Mouse (Mus musculus): ENCODE results near the gene Lhfpl2. TPM values are rescaled to one million over a fixed set of nuclear protein-coding genes. Genes with fewer than 3 reads are reported as not detected.
A peak's percentile ranks its signal among the peaks of the same experiment; 100 is the strongest.

Gene Lhfpl2
- polyA plus RNA-seq, 1 experiment from 2014 or later = 51.5 TPM

DNA sequence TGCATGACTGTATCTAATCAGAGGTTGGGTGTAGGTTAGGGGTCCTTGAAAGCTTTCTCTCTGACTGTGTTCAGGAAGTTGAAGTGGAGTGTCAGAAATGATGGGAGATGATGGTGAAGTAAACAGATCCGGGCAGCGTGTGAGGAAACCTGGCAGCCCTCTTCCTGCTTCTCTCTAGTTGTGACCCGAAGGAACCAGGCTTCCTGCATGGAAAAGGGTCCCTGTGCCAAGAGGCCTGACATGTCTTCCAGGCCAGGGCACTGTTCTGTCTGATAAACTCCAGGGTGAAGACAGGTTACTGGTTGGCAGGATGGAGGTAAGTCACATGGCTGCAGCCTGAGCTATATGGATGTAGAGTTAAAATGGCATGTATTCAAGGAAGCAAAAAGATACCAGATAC, 13.3 kb downstream of the Lhfpl2 start:
- H3K4me3 ChIP-seq (replicated peaks; ENCODE audit: low read depth, low read length) = no peak overlapping the region
- no peaks in the 10 kb centered on the region for H3K27me3 ChIP-seq (ENCODE audit: insufficient read depth, low read length)
- WGBS = 57% methylated on average over 3 of the region's 3 CpGs
- H3K4me1 ChIP-seq (replicated peaks; ENCODE audit: insufficient read depth, low read length) = peaks cover 70% of the 10 kb centered on the region
- no peak for ATAC-seq (replicated peaks; ENCODE audit: low FRiP score, low read depth)
- TF ChIP-seq CTCF (IDR thresholded peaks at IDR 0.05; ENCODE audit: low read depth) = no peak
- H3K36me3 ChIP-seq (ENCODE audit: insufficient read depth, low read length) = no peaks in the 10 kb centered on the region
- no peak for DNase-seq (ENCODE audit: low spot score)
- no peak overlapping the region for H3K4me2 ChIP-seq (ENCODE audit: low read length)
- H3K9me3 ChIP-seq (replicated peaks; ENCODE audit: low read length) = no peaks in the 10 kb centered on the region
- H3K9ac ChIP-seq (ENCODE audit: low read depth, low read length) = no peak overlapping the region
- peak overlapping the region; percentile 82 for H3K27ac ChIP-seq

- TF ChIP-seq CTCF (IDR thresholded peaks at IDR 0.05; ENCODE audit: low read depth) = no peak
- no peak overlapping the region for H3K4me3 ChIP-seq (replicated peaks; ENCODE audit: low read depth, low read length)
- no peaks in the 10 kb centered on the region for H3K9me3 ChIP-seq (replicated peaks; ENCODE audit: low read length)
- no peak overlapping the region for H3K9ac ChIP-seq (ENCODE audit: low read depth, low read length)
- peak overlapping the region; percentile 51 for H3K27ac ChIP-seq
- DNase-seq (ENCODE audit: low spot score) (no peak), ATAC-seq (replicated peaks; ENCODE audit: low FRiP score, low read depth) (no peak)
- WGBS = 19% methylated on average over 9 of the region's 9 CpGs
- H3K36me3 ChIP-seq (ENCODE audit: insufficient read depth, low read length) = no peaks in the 10 kb centered on the region
- H3K4me1 ChIP-seq (replicated peaks; ENCODE audit: insufficient read depth, low read length) = peaks cover 67% of the 10 kb centered on the region
- no peaks in the 10 kb centered on the region for H3K27me3 ChIP-seq (ENCODE audit: insufficient read depth, low read length)
- no peak overlapping the region for H3K4me2 ChIP-seq (ENCODE audit: low read length)
Observed at GRCm38 (mm10) chr13:94073046-94073715, 15.6 kb downstream of the Lhfpl2 start.

- 0 out of 2 replicates have a peak, but pooled peaks cover under 1% of the 10 kb centered on the region for H3K36me3 ChIP-seq (ENCODE audit: insufficient read depth, low read length)
- WGBS = 33% methylated on average over 5 of the region's 5 CpGs
- H3K27me3 ChIP-seq (ENCODE audit: insufficient read depth, low read length) = no peaks in the 10 kb centered on the region
- no peak overlapping the region for H3K9ac ChIP-seq (ENCODE audit: low read depth, low read length)
- ATAC-seq (replicated peaks; ENCODE audit: low FRiP score, low read depth) (no peak), DNase-seq (ENCODE audit: low spot score) (no peak)
- no peak for TF ChIP-seq CTCF (IDR thresholded peaks at IDR 0.05; ENCODE audit: low read depth)
- peaks cover 62% of the 10 kb centered on the region for H3K4me1 ChIP-seq (replicated peaks; ENCODE audit: insufficient read depth, low read length)
- H3K27ac ChIP-seq = peak overlapping the region; percentile 51
- H3K4me2 ChIP-seq (ENCODE audit: low read length) = no peak overlapping the region
- H3K9me3 ChIP-seq (replicated peaks; ENCODE audit: low read length) = no peaks in the 10 kb centered on the region
- H3K4me3 ChIP-seq (replicated peaks; ENCODE audit: low read depth, low read length) = no peak overlapping the region
Observed at GRCm38 (mm10) chr13:94073716-94074115, 16.1 kb downstream of the Lhfpl2 start.

DNA sequence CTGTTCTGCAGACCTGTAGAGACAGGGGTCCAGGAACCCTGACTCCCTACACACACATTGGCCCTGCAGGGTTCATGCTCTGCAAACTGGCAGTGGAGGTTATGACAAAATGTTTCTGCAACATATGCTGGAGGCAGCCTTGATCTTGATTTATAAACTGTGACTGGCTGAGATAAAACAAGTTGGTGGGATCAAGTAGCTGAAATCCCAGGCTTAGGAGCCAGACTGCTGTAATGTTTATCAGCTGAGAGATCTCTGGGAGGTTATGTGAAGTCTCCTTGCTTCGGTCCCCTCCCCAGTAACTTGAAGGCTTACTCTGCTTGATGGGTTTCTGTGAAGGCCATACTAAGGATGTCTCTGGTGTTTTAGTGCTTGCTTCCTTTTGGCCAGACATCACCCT, 17.6 kb downstream of the Lhfpl2 start:
- Histone ChIP-seq H3K4me1 (replicated peaks; ENCODE audit: insufficient read depth, low read length) (peaks cover 49% of the 10 kb centered on the region), H3K27ac (peak overlapping the region; percentile 27; the same call in 1 of the 2 replicates), H3K9ac (ENCODE audit: low read depth, low read length) (no peak overlapping the region), H3K27me3 (ENCODE audit: insufficient read depth, low read length) (no peaks in the 10 kb centered on the region), H3K4me3 (replicated peaks; ENCODE audit: low read depth, low read length) (no peak overlapping the region), H3K4me2 (ENCODE audit: low read length) (no peak overlapping the region), H3K9me3 (replicated peaks; ENCODE audit: low read length) (no peaks in the 10 kb centered on the region), H3K36me3 (ENCODE audit: insufficient read depth, low read length) (0 out of 2 replicates have a peak, but pooled peaks cover 2% of the 10 kb centered on the region)
- DNase-seq (ENCODE audit: low spot score) (no peak), ATAC-seq (replicated peaks; ENCODE audit: low FRiP score, low read depth) (no peak)
- WGBS = 4% methylated on average over 1 of the region's 1 CpGs
- no peak for TF ChIP-seq CTCF (IDR thresholded peaks at IDR 0.05; ENCODE audit: low read depth)

DNA sequence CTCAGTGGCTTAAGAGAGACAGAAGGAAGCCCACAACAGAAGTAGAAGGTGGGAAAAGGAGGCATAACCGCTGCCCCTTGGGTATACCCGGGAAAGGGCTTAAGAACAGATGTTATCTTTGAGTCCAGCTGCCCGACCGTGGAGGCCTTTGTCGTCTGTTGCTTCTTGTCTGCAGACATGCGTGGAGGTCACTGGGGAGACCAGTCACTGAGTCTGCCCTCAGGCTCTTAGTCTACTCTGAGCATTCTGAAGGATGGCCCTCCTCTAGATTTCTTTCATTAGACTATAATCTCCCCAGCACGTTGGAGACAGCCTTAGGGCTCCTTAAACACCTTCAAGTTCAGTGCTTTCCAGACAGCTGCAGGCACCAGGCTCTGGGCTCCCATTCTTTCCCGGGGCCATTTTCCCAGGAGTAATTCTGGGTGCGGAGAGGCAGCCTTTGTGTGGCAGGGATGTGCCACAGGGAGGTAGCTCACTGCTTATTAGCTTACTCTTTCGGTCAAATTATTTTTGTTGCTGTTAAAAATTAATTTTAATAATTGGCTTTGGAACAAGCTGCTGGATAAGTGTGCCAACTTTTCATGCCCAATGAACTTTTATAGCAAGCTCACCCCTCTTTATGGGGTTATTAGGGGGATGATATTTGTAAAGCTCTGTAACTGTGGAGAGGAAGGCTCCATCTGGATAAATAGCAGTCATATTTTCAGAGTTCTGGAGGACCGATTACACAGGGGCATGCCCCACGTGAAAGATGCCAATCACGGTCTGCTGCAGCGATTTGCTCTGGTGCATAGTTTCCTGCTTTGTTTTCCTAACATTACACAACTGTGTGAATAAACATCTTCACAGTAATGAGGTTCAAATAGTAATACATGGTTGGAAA, 19.8 kb downstream of the Lhfpl2 start:
- Histone ChIP-seq H3K9ac (ENCODE audit: low read depth, low read length) (no peak overlapping the region), H3K27ac (peak overlapping the region; percentile 38), H3K4me3 (replicated peaks; ENCODE audit: low read depth, low read length) (no peak overlapping the region), H3K4me1 (replicated peaks; ENCODE audit: insufficient read depth, low read length) (peaks cover 41% of the 10 kb centered on the region), H3K9me3 (replicated peaks; ENCODE audit: low read length) (no peaks in the 10 kb centered on the region), H3K36me3 (ENCODE audit: insufficient read depth, low read length) (0 out of 2 replicates have a peak, but pooled peaks cover 2% of the 10 kb centered on the region), H3K27me3 (ENCODE audit: insufficient read depth, low read length) (no peaks in the 10 kb centered on the region), H3K4me2 (ENCODE audit: low read length) (no peak overlapping the region)
- WGBS = 28% methylated on average over 14 of the region's 14 CpGs
- DNase-seq (ENCODE audit: low spot score) = no peak
- no peak for TF ChIP-seq CTCF (IDR thresholded peaks at IDR 0.05; ENCODE audit: low read depth)
- no peak; the same call in 1 of the 2 replicates for ATAC-seq (replicated peaks; ENCODE audit: low FRiP score, low read depth)

DNA sequence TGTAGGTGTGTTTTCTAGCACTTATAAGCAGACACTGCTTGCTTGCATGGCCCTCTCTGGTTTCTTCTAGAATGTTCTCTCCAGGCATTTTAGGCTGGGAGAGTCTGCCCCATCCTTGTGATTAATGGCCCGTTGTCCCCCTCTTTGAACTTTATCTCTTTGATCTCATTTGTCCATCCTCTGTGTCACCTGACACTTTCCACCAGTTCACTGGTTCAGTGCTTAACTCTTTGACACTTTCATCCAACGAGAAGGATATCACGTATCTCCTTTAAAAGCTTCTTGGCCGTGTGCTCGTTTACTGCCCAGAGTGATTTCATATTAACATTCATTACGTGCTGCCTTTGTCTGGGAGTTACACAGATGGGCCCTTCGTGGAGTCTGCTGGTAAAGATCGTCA, 25.6 kb downstream of the Lhfpl2 start:
- Histone ChIP-seq H3K9ac (ENCODE audit: low read depth, low read length) (no peak overlapping the region), H3K9me3 (replicated peaks; ENCODE audit: low read length) (no peaks in the 10 kb centered on the region), H3K27ac (0 out of 2 replicates have a peak overlapping the region, but pooled peaks have one; percentile 44), H3K27me3 (ENCODE audit: insufficient read depth, low read length) (no peaks in the 10 kb centered on the region), H3K36me3 (ENCODE audit: insufficient read depth, low read length) (0 out of 2 replicates have a peak, but pooled peaks cover 2% of the 10 kb centered on the region), H3K4me3 (replicated peaks; ENCODE audit: low read depth, low read length) (no peak overlapping the region), H3K4me1 (replicated peaks; ENCODE audit: insufficient read depth, low read length) (0 out of 2 replicates have a peak, but pooled peaks cover 5% of the 10 kb centered on the region), H3K4me2 (ENCODE audit: low read length) (peak overlapping the region; percentile 34; the same call in 1 of the 2 replicates)
- DNase-seq (ENCODE audit: low spot score) (peak; percentile 83), ATAC-seq (replicated peaks; ENCODE audit: low FRiP score, low read depth) (peak; percentile 29)
- 28% methylated on average over 8 of the region's 8 CpGs for WGBS
- TF ChIP-seq CTCF (IDR thresholded peaks at IDR 0.05; ENCODE audit: low read depth) = no peak
